Mouse (Mus musculus) hindbrain, embryonic 11.5 days (tissue): ENCODE measurements around the gene Btg1-ps2. TPM values are rescaled to one million over a fixed set of nuclear protein-coding genes. Genes with fewer than 3 reads are reported as not detected.
"Not testable (repeated sequence)": the region's sequence is repeated elsewhere in the genome, so short reads cannot be mapped to it uniquely, and the experiment has no call there.

ENCODE experiments used
- ATAC-seq: fragments of 200-750 bp; cut with Nextera tagmentation; 2 replicates; pipeline ENCODE4 v1.8.0; 2017; ENCODE audit warnings: mild to moderate bottlenecking, moderate TSS enrichment, moderate library complexity; ENCODE audit not compliant: low FRiP score
- DNase-seq: peaks from one replicate; pipeline ENCODE4 v3.0.0-alpha.2; 2015; ENCODE audit warnings: low spot score
- H3K27ac ChIP-seq: fragments of 300-500 bp; sonication (generic); 2 replicates; pipeline ENCODE4 v1.5.1; 2014; ENCODE audit warnings: mild to moderate bottlenecking, low read depth, low read length
- H3K27me3 ChIP-seq: fragments of 300-500 bp; sonication (generic); 2 replicates; pipeline ENCODE4 v1.6.1; 2014; ENCODE audit warnings: mild to moderate bottlenecking, low read length, moderate library complexity, mixed read lengths; ENCODE audit not compliant: control insufficient read depth, insufficient read depth
- H3K36me3 ChIP-seq: fragments of 300-500 bp; sonication (generic); 2 replicates; pipeline ENCODE4 v1.6.1; 2014; ENCODE audit warnings: mild to moderate bottlenecking, low read length, moderate library complexity, mixed read lengths; ENCODE audit not compliant: control insufficient read depth, insufficient read depth
- H3K4me1 ChIP-seq: fragments of 300-500 bp; sonication (generic); replicated peaks from 2 replicates; pipeline ENCODE4 v1.6.1; 2014; ENCODE audit warnings: low read length, mixed read lengths; ENCODE audit not compliant: control insufficient read depth, insufficient read depth
- H3K4me2 ChIP-seq: fragments of 300-500 bp; sonication (generic); replicated peaks from 2 replicates; pipeline ENCODE4 v1.6.1; 2014; ENCODE audit warnings: mild to moderate bottlenecking, low read depth, low read length
- H3K4me3 ChIP-seq: fragments of 300-500 bp; sonication (generic); 2 replicates; pipeline ENCODE4 v1.5.1; 2014; ENCODE audit warnings: low read depth, low read length
- H3K9ac ChIP-seq: fragments of 300-500 bp; sonication (generic); 2 replicates; pipeline ENCODE4 v1.6.1; 2014; ENCODE audit warnings: low read depth, low read length
- H3K9me3 ChIP-seq: fragments of 300-500 bp; sonication (generic); 2 replicates; pipeline ENCODE4 v1.6.1; 2016; ENCODE audit warnings: low read length; ENCODE audit not compliant: control insufficient read depth
- WGBS: fragments of 180-500 bp; shearing (Covaris S2); extraction: QIAGEN DNeasy Blood & Tissue Kit; methylation state at CpG from one replicate; pipeline ENCODE4 v1.1.7; 2014; 5-methylcytosine and 5-hydroxymethylcytosine counted together
- polyA plus RNA-seq: library from polyadenylated mRNA; unstranded; fragments of >200 nt; fragmentation: Nextera tagmentation; extraction: Ambion mirVana; gene quantifications from 2 replicates; pipeline ENCODE4 v1.2.1, GENCODE M21; 2014

Gene Btg1-ps2
- not detected in 2 replicates for polyA plus RNA-seq

DNA sequence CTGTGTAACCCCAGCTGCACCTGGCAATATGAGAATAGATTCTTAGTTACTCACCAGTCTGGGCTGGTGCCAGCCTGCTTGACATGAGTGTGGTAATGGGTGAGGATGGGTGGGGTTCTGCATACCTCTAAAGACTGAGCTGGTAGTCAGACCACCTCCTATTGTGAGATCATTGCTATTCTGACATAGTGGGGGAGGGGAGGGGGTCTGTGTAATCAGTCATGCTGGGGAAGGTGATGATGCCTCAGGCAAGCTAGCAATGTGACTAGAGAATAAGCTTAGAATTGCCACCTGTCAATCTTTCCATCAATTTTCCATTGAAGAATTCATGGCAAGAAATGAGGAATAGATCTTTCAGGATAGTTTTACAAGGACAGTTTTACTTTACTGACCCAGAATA lies at the start of gene Btg1-ps2:
Btg1-ps2 (minus strand) TSS at position 101 of the 400 bp plus-strand sequence.
- H3K9ac ChIP-seq, H3K27ac ChIP-seq, H3K4me1 ChIP-seq, H3K4me2 ChIP-seq, ATAC-seq, DNase-seq, H3K9me3 ChIP-seq, H3K36me3 ChIP-seq, H3K4me3 ChIP-seq, H3K27me3 ChIP-seq: not testable (repeated sequence)

DNA sequence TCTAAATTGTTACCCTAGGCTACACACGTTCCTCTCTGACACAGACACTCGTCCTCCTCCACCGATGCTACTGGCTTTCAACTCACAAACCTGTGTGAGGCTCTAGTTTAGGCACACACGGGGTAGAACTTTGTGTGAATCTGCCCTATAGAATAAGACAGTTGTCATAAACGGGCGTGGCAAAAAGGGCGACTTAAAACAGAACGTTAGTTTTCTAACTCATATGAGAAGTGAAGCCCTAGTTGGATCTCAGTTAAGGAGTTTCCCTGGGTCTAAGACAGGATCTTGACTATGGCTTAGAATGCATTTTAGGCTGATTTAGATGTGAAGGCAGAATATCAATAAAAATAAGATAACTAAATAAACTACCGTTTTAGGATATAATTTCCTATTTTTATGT lies 42.1 kb upstream of the Btg1-ps2 start, which contains the start of gene Rhox11:
Rhox11 (minus strand) TSS at position 101 of the 400 bp plus-strand sequence.
- Histone ChIP-seq H3K9ac (no peak within 1 kb of the TSS), H3K4me2 (no peak within 1 kb of the TSS), H3K36me3 (no peaks in the 10 kb centered on the region), H3K27ac (no peak within 1 kb of the TSS), H3K4me1 (no peaks in the 10 kb centered on the region), H3K9me3 (no peaks in the 10 kb centered on the region), H3K27me3 (no peaks in the 10 kb centered on the region), H3K4me3 (no peak within 1 kb of the TSS)
- DNase-seq (no peak), ATAC-seq (no peak)
- 89% methylated on average over 9 of the region's 9 CpGs for WGBS

DNA sequence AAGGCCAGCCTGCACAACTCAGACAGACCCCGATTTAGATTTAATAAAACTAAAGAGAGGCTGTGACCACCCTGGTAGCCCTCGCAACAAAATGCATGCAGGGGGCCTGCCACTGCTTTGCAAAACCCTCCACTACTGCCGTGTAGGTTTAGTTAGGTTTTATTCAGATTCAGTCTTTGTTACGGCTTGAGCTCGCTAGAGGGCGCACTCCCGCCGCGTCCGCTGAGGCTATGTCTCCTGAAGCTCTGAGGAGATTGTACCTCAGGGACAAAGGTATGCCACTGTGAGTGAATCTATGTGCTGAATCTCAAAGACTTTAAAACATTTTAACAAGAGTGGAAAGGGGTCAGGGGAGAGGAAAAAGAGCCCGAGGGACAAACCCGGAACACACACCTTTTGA lies 41.3 kb upstream of the Btg1-ps2 start:
- peak; percentile 59 for DNase-seq
- H3K9ac ChIP-seq = no peak overlapping the region

DNA sequence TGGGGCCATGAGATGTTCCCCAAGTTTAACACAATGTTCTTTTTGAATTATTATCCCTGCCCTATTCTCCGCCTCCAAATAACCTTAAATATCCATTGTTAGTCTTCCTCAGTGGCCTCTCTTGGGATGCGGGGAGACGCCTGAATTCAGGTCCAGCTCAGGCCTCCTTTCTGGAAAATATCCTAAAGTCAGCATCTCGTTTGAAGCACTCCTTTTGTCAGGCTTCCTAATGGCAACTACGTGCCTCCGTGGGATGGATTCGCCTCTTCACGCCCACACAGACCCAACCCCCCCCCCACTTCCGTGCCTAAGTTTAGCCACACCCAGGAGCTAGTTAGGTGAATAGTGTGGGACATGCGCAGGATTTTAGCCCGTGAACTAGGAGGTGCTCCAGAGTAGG lies 23.3 kb upstream of the Btg1-ps2 start, which contains the start of gene Rhox10:
Rhox10 (plus strand) TSS at position 301 of the 400 bp plus-strand sequence.
- Histone ChIP-seq H3K9ac (no peak within 1 kb of the TSS), H3K4me2 (no peak within 1 kb of the TSS), H3K36me3 (no peaks in the 10 kb centered on the region), H3K4me1 (no peaks in the 10 kb centered on the region), H3K9me3 (no peaks in the 10 kb centered on the region), H3K4me3 (no peak within 1 kb of the TSS), H3K27me3 (no peaks in the 10 kb centered on the region), H3K27ac (no peak within 1 kb of the TSS)
- DNase-seq (no peak), ATAC-seq (no peak)
- WGBS = 84% methylated on average over 11 of the region's 11 CpGs

More for the DNA sequence above, 41.3 kb upstream of the Btg1-ps2 start:
- no peaks in the 10 kb centered on the region for H3K9me3 ChIP-seq
- no peaks in the 10 kb centered on the region for H3K27me3 ChIP-seq
- H3K27ac ChIP-seq = no peak overlapping the region
- no peaks in the 10 kb centered on the region for H3K36me3 ChIP-seq
- WGBS = 26% methylated on average over 12 of the region's 12 CpGs
- no peak for ATAC-seq
- H3K4me3 ChIP-seq = no peak overlapping the region
- H3K4me1 ChIP-seq = no peaks in the 10 kb centered on the region
- H3K4me2 ChIP-seq = no peak overlapping the region

DNA sequence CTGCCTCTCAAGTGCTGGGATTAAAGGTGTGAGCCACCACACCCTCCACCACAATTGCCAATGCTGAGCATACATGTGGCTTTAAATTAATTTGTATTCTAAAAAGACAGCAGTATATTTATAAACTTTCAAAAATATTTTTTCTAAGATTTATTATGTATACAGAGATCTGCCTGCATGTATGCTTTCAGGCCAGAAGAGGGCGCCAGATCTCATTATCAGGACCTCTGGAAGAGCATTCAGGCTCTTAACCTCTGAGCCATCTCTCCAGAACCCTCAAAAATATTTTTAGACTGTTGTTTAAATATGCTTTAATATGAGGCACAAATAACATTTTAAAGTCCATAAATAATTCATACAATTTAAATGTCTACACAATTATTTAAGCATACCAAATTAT lies 18.6 kb upstream of the Btg1-ps2 start:
- no peaks in the 10 kb centered on the region for H3K27me3 ChIP-seq
- ATAC-seq (no peak), DNase-seq (peak; percentile 26)
- H3K27ac ChIP-seq = no peak overlapping the region
- H3K4me3 ChIP-seq = no peak overlapping the region
- no peak overlapping the region for H3K9ac ChIP-seq
- no peaks in the 10 kb centered on the region for H3K36me3 ChIP-seq
- no peak overlapping the region for H3K4me2 ChIP-seq
- no peaks in the 10 kb centered on the region for H3K4me1 ChIP-seq
- no peaks in the 10 kb centered on the region for H3K9me3 ChIP-seq
- WGBS = 0% methylated on average over 1 of the region's 1 CpGs

DNA sequence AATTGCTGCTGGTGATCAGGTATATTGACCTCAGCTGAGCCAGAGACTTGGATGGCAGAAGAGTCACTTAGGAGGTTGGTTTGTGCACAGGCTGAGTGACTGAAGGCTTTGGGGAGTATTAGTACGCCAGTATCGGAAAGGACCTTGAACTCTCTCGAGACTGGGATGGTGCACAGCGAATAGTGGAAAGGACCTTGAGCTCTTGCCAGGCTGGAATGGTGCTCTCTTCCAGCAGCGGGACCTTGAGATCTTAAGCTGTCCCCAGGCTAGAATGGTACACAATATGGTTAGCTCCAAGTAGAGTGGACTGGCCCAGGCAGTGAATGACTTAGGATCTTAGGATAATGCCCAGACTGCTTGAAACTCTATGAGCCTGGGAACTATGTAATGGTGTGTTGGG lies 3.2 kb downstream of the Btg1-ps2 start:
- no peak overlapping the region for H3K27ac ChIP-seq
- no peaks in the 10 kb centered on the region for H3K27me3 ChIP-seq
- no peaks in the 10 kb centered on the region for H3K4me1 ChIP-seq
- DNase-seq = no peak
- H3K4me2 ChIP-seq = no peak overlapping the region
- WGBS = 96% methylated on average over 5 of the region's 5 CpGs
- H3K4me3 ChIP-seq = no peak overlapping the region
- ATAC-seq = no peak
- H3K9ac ChIP-seq = no peak overlapping the region
- no peaks in the 10 kb centered on the region for H3K36me3 ChIP-seq
- no peaks in the 10 kb centered on the region for H3K9me3 ChIP-seq

DNA sequence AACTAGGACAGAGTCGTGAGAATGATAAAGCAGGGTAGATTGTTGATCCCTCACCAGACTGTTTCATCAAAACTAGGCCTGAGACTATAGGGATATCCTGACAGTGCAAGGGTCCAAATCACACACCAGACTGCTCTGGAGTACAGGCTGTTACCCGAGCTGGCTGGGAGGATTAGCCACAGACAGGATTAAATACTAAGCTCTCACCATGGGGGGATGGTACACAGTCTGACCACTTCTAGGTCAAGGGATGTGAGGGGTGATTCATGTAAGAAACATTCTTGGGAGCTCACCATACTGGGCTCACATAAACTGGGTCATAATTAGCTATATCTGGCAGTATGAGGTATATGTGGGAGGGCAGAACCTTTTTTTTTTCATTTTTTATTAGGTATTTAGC lies 9.1 kb downstream of the Btg1-ps2 start:
- Histone ChIP-seq H3K4me1 (no peaks in the 10 kb centered on the region), H3K36me3 (no peaks in the 10 kb centered on the region), H3K27ac (no peak overlapping the region), H3K9me3 (no peaks in the 10 kb centered on the region), H3K27me3 (no peaks in the 10 kb centered on the region), H3K4me2 (no peak overlapping the region), H3K4me3 (no peak overlapping the region), H3K9ac (no peak overlapping the region)
- ATAC-seq (no peak), DNase-seq (no peak)
- 80% methylated on average over 2 of the region's 2 CpGs for WGBS

DNA sequence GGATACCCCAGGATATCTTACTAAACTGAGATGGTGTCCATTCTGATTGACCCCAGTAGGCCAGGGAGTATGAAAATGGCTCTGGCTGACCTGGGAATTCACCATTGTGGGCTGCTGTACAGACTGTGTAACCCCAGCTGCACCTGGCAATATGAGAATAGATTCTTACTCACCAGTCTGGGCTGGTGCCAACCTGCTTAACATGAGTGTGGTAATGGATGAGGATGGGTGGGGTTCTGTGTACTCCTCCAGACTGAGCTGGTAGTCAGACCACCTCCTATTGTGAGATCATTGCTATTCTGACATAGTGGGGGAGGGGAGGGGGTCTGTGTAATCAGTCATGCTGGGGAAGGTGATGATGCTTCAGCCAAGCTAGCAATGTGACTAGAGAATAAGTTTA lies 24.3 kb downstream of the Btg1-ps2 start, which contains the start of gene Btg1-ps1:
Btg1-ps1 (minus strand) TSS at position 219 of the 400 bp plus-strand sequence.
- not testable (repeated sequence) for H3K4me3 ChIP-seq, H3K27me3 ChIP-seq, H3K4me2 ChIP-seq, H3K9me3 ChIP-seq, DNase-seq, ATAC-seq, H3K9ac ChIP-seq, H3K36me3 ChIP-seq, H3K4me1 ChIP-seq, H3K27ac ChIP-seq

DNA sequence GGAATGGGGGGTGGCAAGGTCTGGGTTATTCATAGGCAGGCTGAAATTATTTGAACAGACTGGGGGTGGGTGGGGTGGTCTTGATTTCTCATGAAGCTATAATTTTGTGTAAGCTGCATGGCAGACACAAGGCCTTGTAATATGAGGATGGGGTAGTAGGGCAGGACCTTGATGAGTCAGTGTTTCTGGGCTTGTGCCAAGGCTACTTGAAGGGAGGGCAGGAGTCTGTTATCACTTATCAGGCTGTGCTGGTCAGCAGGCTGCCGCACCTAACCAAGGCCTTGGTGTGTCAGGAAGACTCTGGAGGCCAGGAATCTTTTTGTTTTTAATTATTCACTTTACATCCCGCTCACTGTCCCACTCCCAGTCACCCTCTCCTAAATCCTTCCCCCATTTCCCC lies 34.2 kb downstream of the Btg1-ps2 start:
- H3K4me1 ChIP-seq = no peaks in the 10 kb centered on the region
- H3K4me2 ChIP-seq = no peak overlapping the region
- ATAC-seq (no peak), DNase-seq (no peak)
- no peaks in the 10 kb centered on the region for H3K9me3 ChIP-seq
- H3K36me3 ChIP-seq = no peaks in the 10 kb centered on the region
- no peak overlapping the region for H3K27ac ChIP-seq
- H3K9ac ChIP-seq = no peak overlapping the region
- 81% methylated on average over 2 of the region's 2 CpGs for WGBS
- H3K4me3 ChIP-seq = no peak overlapping the region
- H3K27me3 ChIP-seq = no peaks in the 10 kb centered on the region
